Mouse (Mus musculus) central nervous system, embryonic 11.5 days (tissue): ENCODE results near the gene Hck. TPM values are rescaled to one million over a fixed set of nuclear protein-coding genes. Genes with fewer than 3 reads are reported as not detected.

Experiments
- polyA plus RNA-seq: library from polyadenylated mRNA; depleted of rRNA; stranded (reverse); fragments of >200 nt; gene quantifications from 2 replicates; pipeline ENCODE4 v1.2.3, GENCODE M21; 2012; rRNA removed

Gene Hck
- polyA plus RNA-seq = 1.5 and 2.2 TPM in 2 replicates

GRCm38 (mm10) chr2:153108313-153109264, at the start of gene Hck:
TSS of gene Hck (plus strand) at chr2:153108468.

GRCm38 (mm10) chr2:153065747-153066508, 42.3 kb upstream of the Hck start, which contains the start of gene Ccm2l:
TSS of gene Ccm2l (plus strand) at chr2:153065955.

GRCm38 (mm10) chr2:153160844-153161683, 52.8 kb downstream of the Hck start, which contains the start of gene Tm9sf4:
TSS of gene Tm9sf4 (plus strand) at chr2:153161303.

Other genes starting within 250 kb of the Hck start
- 0.04 TPM in 2 replicates for gene Mylk2, start 197.1 kb upstream of the Hck start, polyA plus RNA-seq
- 0.64 and 1.2 TPM in 2 replicates for gene Foxs1, start 175.3 kb upstream of the Hck start, polyA plus RNA-seq
- gene Dusp15, start 156.8 kb upstream of the Hck start, polyA plus RNA-seq = 2.2 and 3.2 TPM in 2 replicates
- 1.1 and 1.8 TPM in 2 replicates for gene Ttll9, start 146.0 kb upstream of the Hck start, polyA plus RNA-seq
- 90.3 and 94.6 TPM in 2 replicates for gene Pdrg1, start 93.0 kb upstream of the Hck start, polyA plus RNA-seq
- 3.6 and 3.8 TPM in 2 replicates for gene Xkr7, start 76.6 kb upstream of the Hck start, polyA plus RNA-seq
- 6.1 and 8.5 TPM in 2 replicates for gene Ccm2l, start 42.5 kb upstream of the Hck start, polyA plus RNA-seq
- 32.7 and 50.3 TPM in 2 replicates for gene Tm9sf4, start 52.8 kb downstream of the Hck start, polyA plus RNA-seq
- 6.1 and 8.5 TPM in 2 replicates for gene Tspyl3, start 117.0 kb downstream of the Hck start, polyA plus RNA-seq
- gene Plagl2, start 133.0 kb downstream of the Hck start, polyA plus RNA-seq = 19.4 and 23.4 TPM in 2 replicates
- gene Pofut1, start 133.1 kb downstream of the Hck start, polyA plus RNA-seq = 21.0 and 27.1 TPM in 2 replicates
- 18.0 and 23.2 TPM in 2 replicates for gene Kif3b, start 182.9 kb downstream of the Hck start, polyA plus RNA-seq
- 31.1 and 39.3 TPM in 2 replicates for gene Asxl1, start 237.4 kb downstream of the Hck start, polyA plus RNA-seq